Mouse (Mus musculus) olfactory bulb, adult 2 months (tissue): ENCODE measurements around the gene Eif4b.

ENCODE experiments used
- CTCF ChIP-seq: fragments of 200-500 bp; IDR thresholded peaks from 2 replicates; pipeline ENCODE4 v1.5.1; 2012; ENCODE audit warnings: low read depth, mild to moderate bottlenecking, low read length, moderate library complexity; ENCODE audit not compliant: insufficient read depth
- POLR2A ChIP-seq: fragments of 200-500 bp; IDR thresholded peaks from 2 replicates; pipeline ENCODE4 v1.6.1; 2012; ENCODE audit warnings: mild to moderate bottlenecking, low read depth, low read length, moderate library complexity; ENCODE audit not compliant: insufficient read depth

DNA sequence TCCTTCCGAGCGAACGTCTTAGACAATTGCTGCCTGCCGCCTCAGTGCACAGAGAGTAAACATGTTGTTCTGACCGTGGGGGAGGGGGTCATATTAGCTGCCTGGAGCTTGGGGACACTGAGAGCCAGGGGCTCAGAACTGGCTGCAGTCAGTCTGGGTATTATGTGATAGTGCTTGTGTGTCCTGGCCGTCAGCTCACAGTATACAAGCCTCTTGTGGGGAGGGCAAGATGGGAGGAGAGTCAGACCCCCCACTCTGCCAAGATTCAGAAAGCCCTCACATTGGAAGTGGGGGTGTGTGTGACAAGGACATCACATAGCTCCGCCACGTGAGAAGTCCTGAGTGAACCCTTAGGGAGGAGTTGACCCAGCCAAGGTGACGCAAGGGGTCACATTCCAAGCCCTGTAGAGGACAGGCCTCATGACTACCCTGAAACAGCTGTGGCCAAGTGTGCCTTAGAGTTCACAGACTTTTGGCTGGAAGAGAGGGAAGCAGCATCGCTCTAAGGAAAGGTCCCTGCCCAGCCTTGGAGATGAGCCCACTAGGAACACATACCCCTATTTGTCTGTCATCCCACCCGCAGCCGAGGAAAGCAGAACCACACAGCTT lies 30.5 kb downstream of the Eif4b start:
- TF ChIP-seq POLR2A (no peak), CTCF (no peak)
